Mouse (Mus musculus) urinary bladder, adult 18-20 months (tissue): ENCODE measurements around the gene Gins1.

Experiments
- DNase-seq, 2 experiments: peaks; one replicate each; pipeline ENCODE4 v3.0.0; 2022; ENCODE audit warnings: low spot score in 2 of 2, mixed read lengths in 2 of 2

Gins1 gene

GRCm38 (mm10) chr2:150963246-150963645, 58.0 kb downstream of the Gins1 start:
- DNase-seq: no peak

- no peak for DNase-seq
Measured at GRCm38 (mm10) chr2:150964641-150965040, 59.4 kb downstream of the Gins1 start.

GRCm38 (mm10) chr2:150965951-150966350, 60.8 kb downstream of the Gins1 start:
- no peak for DNase-seq

GRCm38 (mm10) chr2:150967491-150967890, 62.3 kb downstream of the Gins1 start:
- no peak for DNase-seq

GRCm38 (mm10) chr2:150969231-150969630, 64.0 kb downstream of the Gins1 start:
- no peak for DNase-seq

- DNase-seq: no peak
Measured at GRCm38 (mm10) chr2:150971856-150972255, 66.7 kb downstream of the Gins1 start.

- DNase-seq: no peak
Measured at GRCm38 (mm10) chr2:150972681-150973080, 67.5 kb downstream of the Gins1 start.

GRCm38 (mm10) chr2:150973401-150974115, 68.4 kb downstream of the Gins1 start:
- DNase-seq: no peak

- no peak for DNase-seq
Measured at GRCm38 (mm10) chr2:150976871-150977270, 71.7 kb downstream of the Gins1 start.

GRCm38 (mm10) chr2:150977676-150978075, 72.5 kb downstream of the Gins1 start:
- no peak for DNase-seq

GRCm38 (mm10) chr2:150978791-150979190, 73.6 kb downstream of the Gins1 start:
- no peak for DNase-seq

- no peak for DNase-seq
Measured at GRCm38 (mm10) chr2:150979861-150980620, 74.8 kb downstream of the Gins1 start.
